Mouse (Mus musculus) olfactory bulb, adult 2 months (tissue): ENCODE measurements around the gene Tmem35b.

Experiments
- CTCF ChIP-seq: fragments of 200-500 bp; IDR thresholded peaks from 2 replicates; pipeline ENCODE4 v1.5.1; 2012; ENCODE audit warnings: low read depth, mild to moderate bottlenecking, low read length, moderate library complexity; ENCODE audit not compliant: insufficient read depth
- POLR2A ChIP-seq: fragments of 200-500 bp; IDR thresholded peaks from 2 replicates; pipeline ENCODE4 v1.6.1; 2012; ENCODE audit warnings: mild to moderate bottlenecking, low read depth, low read length, moderate library complexity; ENCODE audit not compliant: insufficient read depth

GRCm38 (mm10) chr4:127095090-127095489 lies 28.4 kb upstream of the Tmem35b start:
- TF ChIP-seq POLR2A (no peak), CTCF (no peak)
